Mouse (Mus musculus): ENCODE measurements around the gene Tbata. TPM values are rescaled to one million over a fixed set of nuclear protein-coding genes. Genes with fewer than 3 reads are reported as not detected.

Tbata gene
- total RNA-seq, 1 experiment = not detected

DNA sequence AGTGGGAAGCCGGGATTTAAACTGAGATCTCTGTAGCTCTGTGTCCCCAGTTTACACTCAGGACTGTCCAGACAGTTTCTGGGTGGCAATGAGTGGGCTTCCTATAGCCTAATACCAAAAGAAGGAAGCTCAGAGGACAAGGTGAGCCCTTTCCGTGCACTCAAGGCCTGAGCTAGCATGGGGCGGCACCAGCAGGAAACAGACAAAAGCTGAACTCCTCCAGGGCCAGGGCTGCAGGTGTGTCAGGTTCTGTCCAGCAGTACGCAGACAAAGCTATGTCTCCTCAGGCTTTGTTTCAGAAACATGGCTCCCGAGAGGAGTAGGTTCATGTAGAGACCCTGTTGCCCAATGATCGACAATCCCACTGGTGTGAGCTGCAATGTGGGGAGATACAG is 65.6 kb downstream of the Tbata start:
- H3K4me3 ChIP-seq (ENCODE audit: insufficient read depth in 1 of 2, low read depth in 1 of 2, low read length in 2 of 2, poor library complexity in 1 of 2, severe bottlenecking in 1 of 2) = peak overlapping the region in 1 of 2 experiments; percentile 6; a peak in 1 of 4 replicates
- no peaks in the 10 kb centered on the region for H3K9me3 ChIP-seq (ENCODE audit: control insufficient read depth, insufficient read depth, low read depth, low read length)
- no peaks in the 10 kb centered on the region; the same call in 1 of the 2 replicates for H3K36me3 ChIP-seq (ENCODE audit: control insufficient read depth, insufficient read depth, low read length, poor library complexity, severe bottlenecking)
- no peak for DNase-seq (ENCODE audit: low read depth, low spot score)
- in situ Hi-C loops (cut with MboI; ENCODE audit: low sequenced_read_pairs in 2 of 2, unreplicated experiment in 2 of 2) = no loop called here
- peak overlapping the region; percentile 9; the same call in 1 of the 2 replicates for H3K9ac ChIP-seq (ENCODE audit: insufficient read depth, low read depth, low read length, poor library complexity, severe bottlenecking)
- peak overlapping the region; percentile 85 for H3K27ac ChIP-seq (ENCODE audit: insufficient read depth, low read depth, low read length, poor library complexity, severe bottlenecking)
- H3K4me1 ChIP-seq (ENCODE audit: control insufficient read depth in 2 of 2, insufficient read depth in 2 of 2, low read length in 2 of 2, poor library complexity in 1 of 2) = peaks cover 8 to 61% of the 10 kb centered on the region in 2 experiments
- TF ChIP-seq CHD2 (IDR thresholded peaks at IDR 0.05; ENCODE audit: low read depth, low read length) (no peak), MAFK (IDR thresholded peaks at IDR 0.05; ENCODE audit: insufficient read depth, low read depth, low read length) (no peak), HCFC1 (IDR thresholded peaks at IDR 0.05; ENCODE audit: borderline replicate concordance, insufficient read depth, low read length) (no peak), ZC3H11A (IDR thresholded peaks at IDR 0.05; ENCODE audit: borderline replicate concordance, low read depth, low read length) (no peak), ZNF384 (IDR thresholded peaks at IDR 0.05; ENCODE audit: low read depth, low read length) (no peak)

Other genes starting within 250 kb of the Tbata start
- gene Pcbd1, start 82.6 kb upstream of the Tbata start, total RNA-seq (2012; rRNA removed) = 5.5 and 9.5 TPM in 2 replicates
- gene Sgpl1, start 24.3 kb upstream of the Tbata start, total RNA-seq (2012; rRNA removed) = 103 and 109 TPM in 2 replicates
- 7.4 and 22.9 TPM in 2 replicates for gene Adamts14, start 101.5 kb downstream of the Tbata start, total RNA-seq (2012; rRNA removed)
- not detected in 2 replicates for gene Prf1, start 125.9 kb downstream of the Tbata start, total RNA-seq (2012; rRNA removed)
- gene Pald1, start 211.6 kb downstream of the Tbata start, total RNA-seq (2012; rRNA removed) = 102 and 216 TPM in 2 replicates
- gene Nodal, start 246.0 kb downstream of the Tbata start, total RNA-seq (2012; rRNA removed) = 164 and 277 TPM in 2 replicates